Mouse (Mus musculus) kidney, embryonic 14.5 days (tissue): ENCODE measurements at regions not wholly inside any gene's neighbourhood (a gene's known extent, or its start where the extent isn't known, plus 50 kb on each side); places are given as distances from the start of the nearest gene placed in this dataset.

Experiments used
- ATAC-seq: fragments of 200-750 bp; cut with Nextera tagmentation; 2 replicates; pipeline ENCODE4 v1.8.0; 2017; ENCODE audit warnings: moderate number of reproducible peaks, mild to moderate bottlenecking, moderate TSS enrichment, moderate library complexity; ENCODE audit not compliant: low FRiP score, low TSS enrichment
- H3K27ac ChIP-seq: fragments of 300-500 bp; sonication (generic); 2 replicates; pipeline ENCODE4 v1.5.1; 2014; ENCODE audit warnings: low read depth, mild to moderate bottlenecking, low read length, moderate library complexity, mixed read lengths
- H3K27me3 ChIP-seq: fragments of 300-500 bp; sonication (generic); 2 replicates; pipeline ENCODE4 v1.6.1; 2014; ENCODE audit warnings: mild to moderate bottlenecking, low read length; ENCODE audit not compliant: control insufficient read depth, insufficient read depth
- H3K36me3 ChIP-seq: fragments of 300-500 bp; sonication (generic); 2 replicates; pipeline ENCODE4 v1.6.1; 2014; ENCODE audit warnings: low read length, mixed read lengths; ENCODE audit not compliant: control insufficient read depth, insufficient read depth
- H3K4me1 ChIP-seq: fragments of 300-500 bp; sonication (generic); 2 replicates; pipeline ENCODE4 v1.6.1; 2014; ENCODE audit warnings: low read length, mixed read lengths; ENCODE audit not compliant: control insufficient read depth, insufficient read depth
- H3K4me2 ChIP-seq: fragments of 300-500 bp; sonication (generic); replicated peaks from 2 replicates; pipeline ENCODE4 v1.6.1; 2014; ENCODE audit warnings: low read depth, mild to moderate bottlenecking, low read length
- H3K4me3 ChIP-seq: fragments of 300-500 bp; sonication (generic); 2 replicates; pipeline ENCODE4 v1.5.1; 2014; ENCODE audit warnings: mild to moderate bottlenecking, low read length
- H3K9ac ChIP-seq: fragments of 300-500 bp; sonication (generic); 2 replicates; pipeline ENCODE4 v1.6.1; 2014; ENCODE audit warnings: low read depth, mild to moderate bottlenecking, low read length, moderate library complexity
- H3K9me3 ChIP-seq: fragments of 300-500 bp; sonication (generic); 2 replicates; pipeline ENCODE4 v1.6.1; 2016; ENCODE audit warnings: low read length; ENCODE audit not compliant: control insufficient read depth
- WGBS: fragments of 180-500 bp; shearing (Covaris S2); extraction: QIAGEN DNeasy Blood & Tissue Kit; methylation state at CpG from one replicate; pipeline ENCODE4 v1.1.7; 2014; 5-methylcytosine and 5-hydroxymethylcytosine counted together

DNA sequence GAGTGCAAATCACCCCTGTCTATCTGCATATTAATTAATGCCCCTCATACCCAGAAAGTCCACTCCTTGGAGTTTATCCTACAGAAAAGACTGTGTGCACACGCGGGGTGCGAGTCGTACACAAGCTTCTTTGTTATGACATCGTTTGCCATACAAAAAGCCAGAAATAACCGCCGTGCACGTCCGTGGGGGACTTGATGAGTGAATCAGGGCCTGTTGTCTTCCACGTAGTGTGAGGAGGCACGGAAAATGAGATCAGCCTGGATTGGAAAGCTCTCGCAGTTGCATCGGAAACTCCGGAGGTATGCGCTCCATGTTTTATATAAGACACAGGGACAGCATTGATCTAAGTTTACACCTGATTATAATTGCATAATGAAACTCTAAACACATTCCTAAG, 120.3 kb downstream of the Etnk1 start:
- H3K36me3 ChIP-seq = no peaks in the 10 kb centered on the region
- H3K4me1 ChIP-seq = no peaks in the 10 kb centered on the region
- no peaks in the 10 kb centered on the region for H3K27me3 ChIP-seq
- H3K9me3 ChIP-seq = no peaks in the 10 kb centered on the region
- H3K27ac ChIP-seq = no peak overlapping the region
- H3K4me3 ChIP-seq = no peak overlapping the region
- no peak overlapping the region for H3K9ac ChIP-seq
- no peak overlapping the region for H3K4me2 ChIP-seq
- WGBS = 93% methylated on average over 15 of the region's 15 CpGs
- ATAC-seq = no peak

DNA sequence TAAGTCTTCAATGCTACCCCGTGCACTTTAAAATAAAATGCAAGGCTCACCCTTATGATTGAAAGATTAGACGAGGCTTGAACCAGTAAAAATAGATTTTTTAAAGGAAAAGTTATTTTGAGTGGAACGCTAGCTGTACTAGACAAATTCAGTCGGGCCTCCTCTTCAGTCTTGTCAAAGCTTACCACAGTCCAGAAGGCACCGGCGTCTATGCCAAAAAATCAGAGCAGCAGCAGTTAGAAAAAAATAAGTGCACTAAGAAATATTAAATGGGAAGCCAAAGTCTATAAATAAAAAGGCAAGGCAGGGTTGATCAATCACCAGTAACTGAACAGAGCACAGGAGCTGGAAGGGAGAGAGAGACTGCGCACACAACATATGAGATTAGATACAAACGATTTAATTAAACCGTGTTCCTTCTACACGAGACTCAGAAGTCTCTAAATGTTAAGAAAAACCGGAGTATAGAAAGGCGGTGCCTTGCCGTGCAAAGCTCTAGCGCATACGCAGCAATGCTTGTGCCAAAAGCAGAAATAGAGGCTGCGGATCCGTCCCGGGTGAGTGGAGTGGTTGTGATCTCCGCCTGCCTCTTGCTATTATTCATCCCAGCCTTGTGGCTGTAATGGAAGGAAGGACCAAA, 121.6 kb downstream of the Etnk1 start:
- no peak overlapping the region for H3K27ac ChIP-seq
- H3K4me1 ChIP-seq = no peaks in the 10 kb centered on the region
- no peak overlapping the region for H3K4me3 ChIP-seq
- no peaks in the 10 kb centered on the region for H3K36me3 ChIP-seq
- H3K9me3 ChIP-seq = no peaks in the 10 kb centered on the region
- no peaks in the 10 kb centered on the region for H3K27me3 ChIP-seq
- ATAC-seq = no peak
- H3K9ac ChIP-seq = no peak overlapping the region
- WGBS = 92% methylated on average over 19 of the region's 19 CpGs
- H3K4me2 ChIP-seq = no peak overlapping the region

DNA sequence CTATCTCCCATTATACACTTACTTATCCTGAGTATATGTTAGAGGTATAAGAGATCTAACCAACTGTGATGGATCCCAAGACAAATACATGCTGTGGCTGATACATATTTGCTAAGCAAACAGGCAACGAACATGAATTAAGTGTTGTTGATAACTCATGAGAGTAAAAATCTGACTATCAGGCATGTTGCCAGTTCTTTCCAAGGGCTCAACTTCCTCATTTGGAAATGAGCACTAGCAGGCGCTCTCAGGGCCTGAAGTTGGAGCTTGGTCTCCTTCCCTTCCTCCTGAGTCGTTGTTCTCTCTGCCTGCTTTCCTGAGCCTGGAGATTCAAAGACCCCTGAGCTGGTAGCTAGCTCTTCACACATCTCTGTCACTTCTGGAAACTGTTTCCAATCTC, 126.6 kb downstream of the Etnk1 start:
- Histone ChIP-seq H3K4me1 (no peaks in the 10 kb centered on the region), H3K9ac (no peak overlapping the region), H3K27ac (no peak overlapping the region), H3K4me3 (no peak overlapping the region), H3K9me3 (no peaks in the 10 kb centered on the region), H3K27me3 (no peaks in the 10 kb centered on the region), H3K4me2 (no peak overlapping the region), H3K36me3 (no peaks in the 10 kb centered on the region)
- no peak for ATAC-seq
- 84% methylated on average over 3 of the region's 3 CpGs for WGBS

DNA sequence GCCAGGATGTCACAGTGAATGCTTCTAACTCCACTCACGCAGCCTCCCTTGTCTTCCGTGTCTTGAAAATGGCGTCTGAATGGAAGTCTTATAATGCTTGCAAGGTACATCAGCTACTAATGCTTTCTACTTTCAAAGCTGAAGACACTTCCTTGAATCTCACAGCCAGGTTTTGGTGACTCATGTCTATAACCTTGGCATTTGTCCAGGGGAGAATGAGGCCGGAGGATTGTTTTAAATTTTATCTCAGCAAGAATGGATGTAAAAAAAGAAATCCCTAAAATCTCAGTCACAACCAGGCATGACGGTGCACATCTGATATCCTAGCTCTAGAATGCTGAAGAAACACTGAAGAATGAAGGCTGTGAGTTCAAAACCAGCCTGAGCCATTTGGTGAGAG, 131.4 kb downstream of the Etnk1 start:
- no peak for ATAC-seq
- no peaks in the 10 kb centered on the region for H3K4me1 ChIP-seq
- 86% methylated on average over 5 of the region's 5 CpGs for WGBS

DNA sequence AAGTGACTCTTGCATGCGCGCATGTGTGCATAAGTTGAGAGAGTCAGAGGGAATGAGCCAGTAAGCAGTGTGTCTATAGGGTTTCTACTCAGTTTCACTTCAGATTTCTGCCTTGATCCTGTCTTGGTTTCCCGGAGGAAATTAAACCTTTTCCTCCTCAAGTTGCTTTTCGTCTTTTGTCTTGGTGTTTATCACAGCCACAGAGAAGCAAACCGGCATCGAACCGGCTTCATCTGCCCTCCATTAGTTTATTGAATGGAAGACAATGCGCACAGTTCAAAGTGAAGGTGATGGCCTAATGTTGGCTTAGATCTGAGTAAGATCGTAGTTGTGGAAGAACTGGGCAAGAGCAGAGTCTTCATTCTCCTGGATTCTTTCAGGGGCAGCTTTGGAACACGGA, 134.4 kb downstream of the Etnk1 start:
- 96% methylated on average over 10 of the region's 10 CpGs for WGBS
- H3K4me2 ChIP-seq = no peak overlapping the region
- H3K4me1 ChIP-seq = no peaks in the 10 kb centered on the region
- H3K9me3 ChIP-seq = no peaks in the 10 kb centered on the region
- no peaks in the 10 kb centered on the region for H3K36me3 ChIP-seq
- H3K4me3 ChIP-seq = no peak overlapping the region
- H3K27me3 ChIP-seq = no peaks in the 10 kb centered on the region
- ATAC-seq = no peak
- H3K27ac ChIP-seq = no peak overlapping the region
- H3K9ac ChIP-seq = no peak overlapping the region

More for the DNA sequence above, 131.4 kb downstream of the Etnk1 start:
- Histone ChIP-seq H3K4me2 (no peak overlapping the region), H3K9me3 (no peaks in the 10 kb centered on the region), H3K4me3 (no peak overlapping the region), H3K9ac (no peak overlapping the region), H3K36me3 (no peaks in the 10 kb centered on the region), H3K27me3 (no peaks in the 10 kb centered on the region), H3K27ac (no peak overlapping the region)

DNA sequence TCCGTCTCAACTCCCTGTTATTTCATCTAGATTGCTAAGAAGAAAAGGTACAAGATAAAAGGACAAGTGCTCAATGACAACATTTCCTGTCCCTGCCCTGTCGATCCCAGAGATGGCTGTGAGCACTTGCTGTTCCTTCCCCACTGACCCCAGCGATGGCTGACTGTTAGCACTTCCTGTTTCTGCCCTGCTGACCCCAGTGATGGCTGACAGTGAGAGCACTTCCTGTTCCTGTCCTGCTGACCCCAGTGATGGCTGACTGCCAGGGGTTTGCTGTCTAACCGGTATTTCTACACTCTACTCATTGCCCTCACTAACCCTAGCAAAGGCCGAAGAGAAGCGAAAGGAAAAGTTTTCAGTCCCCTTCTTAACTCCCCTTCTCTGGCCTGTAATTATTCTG, 140.3 kb downstream of the Etnk1 start:
- Histone ChIP-seq H3K27me3 (no peaks in the 10 kb centered on the region), H3K9me3 (no peaks in the 10 kb centered on the region), H3K36me3 (no peaks in the 10 kb centered on the region), H3K9ac (no peak overlapping the region), H3K4me3 (no peak overlapping the region), H3K4me1 (0 out of 2 replicates have a peak, but pooled peaks cover 3% of the 10 kb centered on the region), H3K4me2 (no peak overlapping the region), H3K27ac (no peak overlapping the region)
- WGBS = 49% methylated on average over 6 of the region's 6 CpGs
- peak; percentile 68 for ATAC-seq

DNA sequence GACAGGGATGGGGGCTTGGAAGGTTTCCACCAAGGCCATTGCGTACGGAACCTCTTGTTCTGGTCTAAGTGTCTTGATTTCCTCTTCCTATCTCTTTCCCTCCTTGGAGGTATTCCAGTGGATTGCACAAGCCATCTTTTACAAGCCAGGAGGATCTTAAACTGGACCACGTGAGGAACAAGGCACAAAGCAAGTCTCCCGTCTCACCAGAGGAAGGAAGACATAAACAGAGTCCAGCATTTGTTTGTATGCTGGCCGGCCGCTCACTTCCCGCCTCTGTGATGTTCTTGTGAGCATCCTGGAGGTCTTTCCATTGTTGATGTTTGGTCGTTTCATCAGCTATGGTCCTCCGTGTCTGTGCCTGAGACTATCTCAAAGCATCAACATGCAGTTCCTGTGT, 148.8 kb downstream of the Etnk1 start:
- no peak for ATAC-seq
- Histone ChIP-seq H3K27ac (no peak overlapping the region), H3K4me1 (no peaks in the 10 kb centered on the region), H3K9me3 (no peaks in the 10 kb centered on the region), H3K36me3 (no peaks in the 10 kb centered on the region), H3K4me3 (no peak overlapping the region), H3K4me2 (no peak overlapping the region), H3K9ac (no peak overlapping the region), H3K27me3 (no peaks in the 10 kb centered on the region)
- WGBS = 75% methylated on average over 9 of the region's 9 CpGs

DNA sequence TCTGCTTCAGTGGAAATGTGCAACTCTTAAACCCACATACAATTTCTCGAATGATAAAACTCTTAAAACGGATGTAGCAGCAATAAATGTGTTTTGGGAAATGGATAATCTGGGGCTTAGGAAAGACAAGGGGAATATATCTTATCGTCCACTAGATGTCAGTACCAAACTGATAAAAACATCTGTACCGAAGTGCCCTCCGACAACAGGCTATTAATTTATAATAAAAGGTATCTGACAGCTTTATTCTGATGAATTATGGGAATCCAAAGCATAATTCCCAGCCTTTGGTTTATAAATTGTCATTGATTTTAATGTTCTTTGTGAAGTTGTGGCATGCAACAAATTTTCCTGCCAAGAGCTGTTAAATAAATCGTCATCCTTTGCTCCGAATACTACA, 153.4 kb downstream of the Etnk1 start:
- Histone ChIP-seq H3K4me3 (no peak overlapping the region), H3K36me3 (no peaks in the 10 kb centered on the region), H3K9me3 (no peaks in the 10 kb centered on the region), H3K4me1 (no peaks in the 10 kb centered on the region), H3K9ac (no peak overlapping the region), H3K4me2 (no peak overlapping the region), H3K27ac (no peak overlapping the region), H3K27me3 (no peaks in the 10 kb centered on the region)
- whole genome bisulfite sequencing = 44% methylated on average over 7 of the region's 7 CpGs
- no peak for ATAC-seq

DNA sequence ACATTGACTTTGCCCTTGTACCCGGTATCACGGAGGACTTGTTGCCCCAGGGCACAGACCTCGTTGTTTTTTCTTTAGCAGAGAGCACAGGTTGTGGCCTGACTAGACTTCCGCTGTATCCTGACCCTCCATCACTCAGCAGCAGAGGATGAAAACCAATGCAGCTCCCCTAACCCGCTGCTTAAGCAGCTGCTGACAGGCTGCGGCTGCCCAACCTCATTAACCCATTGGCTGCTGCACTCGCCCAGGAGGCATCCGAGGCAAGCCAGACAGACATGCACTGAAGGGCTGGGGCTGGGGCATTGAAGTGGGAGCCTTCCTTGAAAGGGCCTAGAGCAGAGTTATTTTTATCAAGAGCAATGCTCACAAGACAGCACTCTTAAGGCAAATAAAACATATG, 157.6 kb downstream of the Etnk1 start:
- H3K27ac ChIP-seq = no peak overlapping the region
- no peaks in the 10 kb centered on the region for H3K36me3 ChIP-seq

More for the DNA sequence above, 157.6 kb downstream of the Etnk1 start:
- H3K9ac ChIP-seq = no peak overlapping the region
- H3K4me3 ChIP-seq = no peak overlapping the region
- WGBS = 7% methylated on average over 8 of the region's 8 CpGs
- H3K9me3 ChIP-seq = no peaks in the 10 kb centered on the region
- no peaks in the 10 kb centered on the region for H3K4me1 ChIP-seq
- no peak for ATAC-seq
- H3K4me2 ChIP-seq = no peak overlapping the region
- H3K27me3 ChIP-seq = no peaks in the 10 kb centered on the region
